Mouse (Mus musculus) liver, adult 2 months (tissue): ENCODE measurements around the gene Blzf1. TPM values are rescaled to one million over a fixed set of nuclear protein-coding genes. Genes with fewer than 3 reads are reported as not detected.

ENCODE experiments used
- DNase-seq: peaks from one replicate; pipeline ENCODE4 v3.0.0-alpha.2; 2011; ENCODE audit warnings: low read depth, low spot score; ENCODE audit errors: extremely low read depth
- H3K27ac ChIP-seq: fragments of 200-500 bp; replicated peaks from 2 replicates; pipeline ENCODE4 v1.5.1; 2012; ENCODE audit warnings: low read depth, mild to moderate bottlenecking, control low read depth, inconsistent platforms, low read length; ENCODE audit not compliant: insufficient read depth
- H3K27me3 ChIP-seq: fragments of 200-500 bp; 2 replicates; pipeline ENCODE4 v1.6.1; 2012; ENCODE audit warnings: mild to moderate bottlenecking, moderate library complexity, low read length, inconsistent platforms; ENCODE audit not compliant: control insufficient read depth, insufficient read depth
- H3K36me3 ChIP-seq: fragments of 200-500 bp; 2 replicates; pipeline ENCODE4 v1.6.1; 2012; ENCODE audit warnings: low read length, inconsistent platforms; ENCODE audit not compliant: control insufficient read depth, insufficient read depth
- H3K4me1 ChIP-seq: fragments of 200-500 bp; 2 replicates; pipeline ENCODE4 v1.6.1; 2011; ENCODE audit warnings: low read length; ENCODE audit not compliant: control insufficient read depth, insufficient read depth
- H3K4me3 ChIP-seq: fragments of 200-500 bp; 2 replicates; pipeline ENCODE4 v1.5.1; 2011; ENCODE audit warnings: low read depth, mild to moderate bottlenecking, control low read depth, low read length, moderate library complexity; ENCODE audit not compliant: insufficient read depth
- H3K79me2 ChIP-seq: fragments of 200-500 bp; 2 replicates; pipeline ENCODE4 v1.6.1; 2012; ENCODE audit warnings: inconsistent platforms, mild to moderate bottlenecking, low read length, moderate library complexity; ENCODE audit not compliant: control insufficient read depth, insufficient read depth
- H3K9ac ChIP-seq: fragments of 200-500 bp; 2 replicates; pipeline ENCODE4 v1.6.1; 2012; ENCODE audit warnings: low read depth, mild to moderate bottlenecking, control low read depth, inconsistent platforms, low read length
- CTCF ChIP-seq: fragments of 200-500 bp; IDR thresholded peaks from 2 replicates; pipeline ENCODE4 v1.5.1; 2011; ENCODE audit warnings: low read depth, low read length, control low read depth
- POLR2A ChIP-seq: fragments of 200-500 bp; IDR thresholded peaks from 2 replicates; pipeline ENCODE4 v1.6.1; 2011; ENCODE audit warnings: low read length, control low read depth; ENCODE audit not compliant: insufficient read depth; ENCODE audit errors: extremely low read depth
- WGBS: fragments of 180-500 bp; shearing (Covaris S2); methylation state at CpG from one replicate; pipeline ENCODE4 v1.1.7; 2018; 5-methylcytosine and 5-hydroxymethylcytosine counted together
- polyA plus RNA-seq: library from polyadenylated mRNA; depleted of rRNA; stranded (reverse); fragments of >200 nt; gene quantifications from 2 replicates; pipeline ENCODE4 v1.2.3, GENCODE M21; 2012
- total RNA-seq: library from RNA; depleted of rRNA; stranded (reverse); fragments of >200 nt; gene quantifications from 2 replicates; pipeline ENCODE4 v1.2.3, GENCODE M21; 2014

The Blzf1 gene
- total and polyA plus RNA-seq, 2 experiments: 1.9 to 7.6 TPM

GRCm38 (mm10) chr1:164292040-164292439 lies 15.2 kb downstream of the Blzf1 start:
- 76% methylated on average over 5 of the region's 5 CpGs for WGBS
- H3K4me1 ChIP-seq: no peaks in the 10 kb centered on the region
- no peak overlapping the region for H3K9ac ChIP-seq
- no peak for DNase-seq
- H3K4me3 ChIP-seq: no peak overlapping the region
- no peaks in the 10 kb centered on the region for H3K79me2 ChIP-seq
- no peak overlapping the region for H3K27ac ChIP-seq
- peaks cover 35% of the 10 kb centered on the region for H3K36me3 ChIP-seq
- no peaks in the 10 kb centered on the region for H3K27me3 ChIP-seq
- no peak for TF ChIP-seq POLR2A
- no peak for TF ChIP-seq CTCF

- Histone ChIP-seq H3K79me2 (no peaks in the 10 kb centered on the region), H3K4me3 (no peak overlapping the region), H3K9ac (no peak overlapping the region), H3K27ac (no peak overlapping the region), H3K4me1 (no peaks in the 10 kb centered on the region), H3K36me3 (peaks cover 15% of the 10 kb centered on the region), H3K27me3 (no peaks in the 10 kb centered on the region)
- DNase-seq: no peak
- no peak for TF ChIP-seq CTCF
- no peak for TF ChIP-seq POLR2A
- WGBS: 75% methylated on average over 15 of the region's 15 CpGs
These were observed 19.9 kb downstream of the Blzf1 start for GRCm38 (mm10) chr1:164287406-164287805.

GRCm38 (mm10) chr1:164284007-164284406 lies 23.3 kb downstream of the Blzf1 start:
- no peaks in the 10 kb centered on the region for H3K27me3 ChIP-seq
- H3K9ac ChIP-seq: no peak overlapping the region
- no peak overlapping the region for H3K27ac ChIP-seq
- TF ChIP-seq POLR2A (no peak), CTCF (no peak)
- no peaks in the 10 kb centered on the region for H3K79me2 ChIP-seq
- 91% methylated on average over 3 of the region's 3 CpGs for WGBS
- H3K4me3 ChIP-seq: no peak overlapping the region
- no peaks in the 10 kb centered on the region for H3K4me1 ChIP-seq
- no peaks in the 10 kb centered on the region for H3K36me3 ChIP-seq
- DNase-seq: no peak

GRCm38 (mm10) chr1:164279332-164279731 lies 28.0 kb downstream of the Blzf1 start:
- no peak overlapping the region for H3K27ac ChIP-seq
- no peaks in the 10 kb centered on the region for H3K79me2 ChIP-seq
- no peak for TF ChIP-seq POLR2A
- H3K27me3 ChIP-seq: no peaks in the 10 kb centered on the region
- WGBS: 85% methylated on average over 4 of the region's 4 CpGs
- no peaks in the 10 kb centered on the region for H3K36me3 ChIP-seq
- no peak for DNase-seq
- H3K4me3 ChIP-seq: no peak overlapping the region
- H3K9ac ChIP-seq: no peak overlapping the region
- no peaks in the 10 kb centered on the region for H3K4me1 ChIP-seq

- Histone ChIP-seq H3K9ac (no peak overlapping the region), H3K27me3 (no peaks in the 10 kb centered on the region), H3K27ac (no peak overlapping the region), H3K79me2 (no peaks in the 10 kb centered on the region), H3K36me3 (no peaks in the 10 kb centered on the region), H3K4me1 (no peaks in the 10 kb centered on the region), H3K4me3 (no peak overlapping the region)
- no peak for DNase-seq
- TF ChIP-seq POLR2A: no peak
- TF ChIP-seq CTCF: no peak
- 91% methylated on average over 3 of the region's 3 CpGs for WGBS
These were observed 30.7 kb downstream of the Blzf1 start for GRCm38 (mm10) chr1:164276552-164276951.

GRCm38 (mm10) chr1:164275455-164275954 lies 31.8 kb downstream of the Blzf1 start, which contains the start of gene Ccdc181:
Ccdc181 (plus strand) TSS chr1:164275585.
- H3K9ac ChIP-seq: peak within 1 kb of the TSS; percentile 36
- under 1% methylated on average over 31 of the region's 31 CpGs for WGBS
- no peaks in the 10 kb centered on the region for H3K4me1 ChIP-seq
- H3K27me3 ChIP-seq: no peaks in the 10 kb centered on the region
- H3K4me3 ChIP-seq: peak within 1 kb of the TSS; percentile 66
- no peaks in the 10 kb centered on the region for H3K79me2 ChIP-seq
- TF ChIP-seq POLR2A (peak; percentile 27; the same call in 1 of the 2 replicates), CTCF (no peak)
- DNase-seq: peak; percentile 81
- H3K27ac ChIP-seq: no peak within 1 kb of the TSS
- H3K36me3 ChIP-seq: no peaks in the 10 kb centered on the region
